Mouse (Mus musculus): Measurements from ENCODE around the gene Strip2. TPM values are rescaled to one million over a fixed set of nuclear protein-coding genes. Genes with fewer than 3 reads are reported as not detected.

Strip2 gene
- total RNA-seq, 2 experiments from 2014 or later = 79.2 to 89.9 TPM

- intact Hi-C loops (cut with DNase I) = no loop called here
- peak in 1 of 2 experiments; percentile 19 for DNase-seq
These were observed 81.3 kb downstream of the Strip2 start for GRCm38 (mm10) chr6:29998140-29998539.

- intact Hi-C loops (cut with DNase I) = no loop called here
- DNase-seq = no peak
These were observed 82.0 kb downstream of the Strip2 start for GRCm38 (mm10) chr6:29998771-29999170.

- intact Hi-C loops (cut with DNase I) = no loop called here
- no peak for DNase-seq
These were observed 85.8 kb downstream of the Strip2 start for GRCm38 (mm10) chr6:30002628-30003027.

GRCm38 (mm10) chr6:30005851-30006250 is 89.0 kb downstream of the Strip2 start:
- intact Hi-C loops (cut with DNase I) = no loop called here
- no peak for DNase-seq

- intact Hi-C loops (cut with DNase I) = no loop called here
- DNase-seq = no peak
These were observed 92.4 kb downstream of the Strip2 start for GRCm38 (mm10) chr6:30009204-30009603.

Small RNA genes within 50 kb of the gene (microRNA-seq; reads per million reads assigned to microRNA genes)
- gene Gm23049 = 0 reads per million in 2 experiments

Other genes with a start within 250 kb of the Strip2 start
- 1 to 10 TPM in 1 of 2 experiments, under 1 TPM in 1; 0.82 to 1.1 TPM for gene Tspan33, start 222.8 kb upstream of the Strip2 start, total RNA-seq (2021)
- gene Smo, start 181.5 kb upstream of the Strip2 start, total RNA-seq (2021) = 10 to 100 TPM; 24.2 to 27.3 TPM
- 10 to 100 TPM; 14.9 to 18.0 TPM for gene Ahcyl2, start 149.0 kb upstream of the Strip2 start, total RNA-seq (2021)
- 10 to 100 TPM; 19.5 to 22.6 TPM for gene Nrf1, start 131.0 kb downstream of the Strip2 start, total RNA-seq (2021)